Mouse (Mus musculus): ENCODE data around the gene Hcrtr2.

Gene Hcrtr2

DNA sequence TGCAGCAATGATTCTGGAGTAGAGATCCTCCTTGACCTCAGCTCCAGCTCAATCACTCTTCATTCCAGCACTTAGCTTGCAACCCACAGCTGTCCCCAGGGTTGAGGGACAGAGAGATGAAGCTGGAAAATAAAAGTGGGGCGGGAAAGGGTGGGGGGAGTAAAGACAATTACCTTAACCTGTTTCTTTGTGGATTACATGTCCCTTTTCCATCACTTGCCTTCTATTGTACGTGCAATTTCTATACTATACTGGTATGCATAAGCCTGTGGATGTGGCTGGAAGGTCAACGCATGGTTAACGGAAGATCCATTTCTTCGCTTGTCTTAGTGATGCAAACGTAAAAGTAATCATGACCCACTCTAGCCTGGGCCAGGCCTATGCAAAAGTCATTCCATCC, at the start of gene Hcrtr2:
Gene Hcrtr2, minus strand, starts transcription at position 101 of the 400 bp plus-strand sequence.
- no peak for DNase-seq

DNA sequence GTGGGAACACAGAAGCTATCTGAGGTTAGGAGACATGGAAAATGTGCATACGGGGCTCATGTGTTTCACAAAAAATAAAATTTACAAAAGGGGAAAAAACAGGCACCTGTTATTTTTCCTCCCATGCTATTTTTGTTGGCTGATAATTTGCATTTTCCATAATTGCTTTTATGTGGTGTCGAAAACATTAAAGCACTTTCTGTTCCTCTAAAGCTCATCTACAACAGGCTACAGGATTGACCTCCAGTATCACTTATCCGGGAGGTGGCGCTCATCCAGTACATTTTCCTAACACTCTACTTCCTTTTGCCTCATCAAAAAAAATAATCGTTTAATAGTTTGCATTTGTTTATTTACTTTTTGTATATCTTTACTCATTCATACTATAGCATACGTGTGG, 41.2 kb upstream of the Hcrtr2 start:
- no peak for DNase-seq

- DNase-seq: no peak
Observed at GRCm38 (mm10) chr9:76360374-76360773, 36.7 kb upstream of the Hcrtr2 start.

GRCm38 (mm10) chr9:76352346-76352745, 28.7 kb upstream of the Hcrtr2 start:
- DNase-seq: no peak

- DNase-seq: no peak
Observed at GRCm38 (mm10) chr9:76347298-76347697, 23.6 kb upstream of the Hcrtr2 start.

DNA sequence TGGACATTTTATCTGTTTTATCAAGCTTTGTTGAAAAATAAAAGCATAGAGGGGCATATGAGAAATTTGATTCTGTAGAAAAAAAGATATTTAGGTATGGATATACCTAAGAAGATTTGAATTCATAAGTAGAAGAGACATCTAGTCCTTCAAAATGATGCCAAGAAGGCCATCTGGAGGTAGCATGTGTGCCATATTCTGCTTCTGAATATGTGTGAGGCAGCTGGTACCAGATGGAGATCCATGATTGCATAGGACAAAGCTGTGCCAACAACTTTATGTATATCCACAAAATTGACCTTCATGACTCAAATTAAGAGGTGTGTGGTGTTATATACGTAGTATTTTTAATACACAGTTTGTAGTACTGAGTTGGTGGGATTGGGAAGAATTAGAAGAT, 7.4 kb upstream of the Hcrtr2 start:
- DNase-seq: no peak

DNA sequence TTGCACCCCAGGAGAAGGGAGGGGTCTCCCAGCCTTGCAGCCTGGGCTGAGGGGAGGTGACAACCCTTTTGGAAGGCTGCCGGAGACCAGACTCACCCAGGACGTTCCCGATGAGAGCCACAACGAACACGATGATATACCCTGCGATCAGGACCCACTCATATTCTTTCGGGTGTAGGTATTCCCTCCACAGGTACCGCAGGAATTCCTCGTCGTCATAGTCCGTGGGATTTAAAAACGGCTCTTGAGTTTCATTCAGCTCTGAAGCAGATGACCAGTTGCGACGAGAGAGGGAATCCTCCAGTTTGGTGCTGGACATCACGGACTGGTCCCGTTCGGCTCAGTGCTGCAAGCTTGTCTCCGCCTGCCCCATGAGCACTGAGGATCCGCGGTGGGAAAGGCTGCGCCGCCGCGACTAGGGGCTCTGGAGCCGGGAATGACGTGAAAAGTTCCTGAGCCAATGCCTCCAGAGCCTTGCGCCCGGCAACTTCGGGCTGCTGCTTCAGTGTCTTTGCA, 412 bp downstream of the Hcrtr2 start:
- DNase-seq: peak; percentile 54

- peak; percentile 2 for DNase-seq
Observed at GRCm38 (mm10) chr9:76322122-76323052, 1.3 kb downstream of the Hcrtr2 start.

GRCm38 (mm10) chr9:76321589-76321988, 2.1 kb downstream of the Hcrtr2 start:
- DNase-seq: no peak

GRCm38 (mm10) chr9:76320755-76321154, 2.9 kb downstream of the Hcrtr2 start:
- no peak for DNase-seq

GRCm38 (mm10) chr9:76318302-76318701, 5.4 kb downstream of the Hcrtr2 start:
- DNase-seq: no peak

DNA sequence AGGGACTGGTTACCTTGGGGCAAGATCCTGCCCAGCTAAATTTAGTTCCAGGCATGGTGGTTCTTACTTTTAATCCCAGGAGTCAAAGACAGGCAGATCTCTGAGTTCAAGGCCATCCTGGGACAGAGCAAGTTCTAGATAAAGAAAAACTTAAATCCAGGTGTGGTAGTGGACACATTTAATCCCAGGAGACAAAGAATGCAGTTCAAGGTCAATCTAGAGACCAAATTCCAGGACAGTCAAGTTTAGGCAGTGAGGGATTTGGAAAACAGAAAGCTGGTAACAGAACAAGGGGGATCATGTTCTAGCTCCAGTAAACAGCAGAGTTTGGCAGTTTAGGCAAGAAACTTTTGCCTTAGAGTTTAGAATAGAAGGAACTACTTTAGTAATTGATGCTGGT, 8.6 kb downstream of the Hcrtr2 start:
- DNase-seq: no peak

- no peak for DNase-seq
Observed at GRCm38 (mm10) chr9:76313921-76314320, 9.7 kb downstream of the Hcrtr2 start.

DNA sequence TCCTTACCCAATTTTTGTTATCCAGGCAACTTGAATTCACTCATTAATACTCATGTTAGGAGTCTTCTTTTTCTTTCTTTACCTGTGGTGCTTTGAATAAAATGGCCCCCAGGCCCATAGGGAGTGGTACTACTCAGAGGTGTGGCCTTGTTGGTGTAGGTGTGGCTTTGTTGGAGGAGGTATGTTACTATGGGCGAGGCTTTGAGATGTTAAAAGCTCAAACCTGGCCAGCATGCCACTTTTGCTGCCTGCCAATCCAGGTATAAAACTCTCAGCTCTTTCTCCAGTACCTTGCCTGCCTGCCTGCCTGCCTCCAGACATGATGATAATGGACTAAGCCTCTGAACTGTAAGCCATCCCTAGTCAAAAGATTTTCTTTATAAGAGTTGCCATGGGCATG, 11.4 kb downstream of the Hcrtr2 start:
- no peak for DNase-seq

GRCm38 (mm10) chr9:76291384-76291783, 32.3 kb downstream of the Hcrtr2 start:
- DNase-seq: no peak

DNA sequence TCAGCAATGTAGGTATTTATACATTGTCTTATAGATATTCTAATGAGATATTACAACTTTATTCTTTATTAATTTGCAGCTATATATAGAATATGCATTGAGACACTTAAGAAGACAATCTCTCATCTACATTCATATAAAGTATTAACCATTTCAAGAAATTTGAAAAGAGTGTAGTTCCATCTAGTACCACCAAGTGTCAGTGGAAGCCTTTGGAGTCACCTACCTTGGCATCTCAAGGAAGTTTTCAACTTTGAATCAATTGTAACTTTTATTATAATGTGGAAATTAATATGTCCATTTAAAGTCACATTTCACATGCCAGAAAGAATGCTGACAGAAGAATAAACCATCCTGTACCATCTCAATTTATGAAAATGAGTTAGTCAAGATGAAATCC, 52.8 kb downstream of the Hcrtr2 start:
- no peak for DNase-seq

GRCm38 (mm10) chr9:76257731-76258130, 65.9 kb downstream of the Hcrtr2 start:
- DNase-seq: no peak

DNA sequence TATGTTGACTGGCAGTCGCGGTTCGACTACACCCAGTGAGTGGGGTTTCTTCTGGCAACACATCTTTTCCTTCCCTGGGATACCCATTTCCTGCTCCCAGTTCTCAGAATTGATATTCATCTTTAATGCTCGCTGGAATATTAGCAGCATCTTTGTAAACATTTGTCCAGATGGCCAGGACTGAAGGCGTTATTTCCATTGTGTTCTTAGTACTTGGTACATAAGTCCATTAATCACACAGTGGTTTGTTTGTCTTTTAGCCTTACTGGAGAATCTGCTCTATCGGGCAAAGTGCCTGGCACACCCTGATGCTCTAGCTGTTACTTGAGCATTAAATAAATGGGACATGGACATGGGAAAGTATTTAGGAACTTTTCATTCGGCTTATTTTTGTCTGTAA, 71.1 kb downstream of the Hcrtr2 start:
- no peak for DNase-seq

DNA sequence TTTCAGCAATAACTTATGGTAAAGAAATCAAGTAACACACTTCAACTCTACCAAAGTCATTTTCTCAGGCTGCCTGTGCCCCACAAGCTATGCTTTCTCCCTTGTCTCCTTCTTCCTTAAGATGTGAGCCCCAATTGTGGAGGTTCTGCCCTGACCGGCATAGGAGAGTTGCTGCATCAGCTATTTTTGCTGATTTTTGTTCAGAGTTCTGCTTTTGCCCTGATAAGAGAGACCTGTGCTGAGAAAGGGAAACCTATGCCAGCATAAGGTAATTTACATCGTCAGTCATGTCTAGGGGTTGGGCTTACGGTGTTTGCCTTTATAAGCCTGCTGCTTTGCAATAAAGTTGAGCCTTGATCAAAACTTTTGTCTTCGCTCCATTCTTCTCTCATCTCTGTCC, 71.5 kb downstream of the Hcrtr2 start:
- DNase-seq: no peak

DNA sequence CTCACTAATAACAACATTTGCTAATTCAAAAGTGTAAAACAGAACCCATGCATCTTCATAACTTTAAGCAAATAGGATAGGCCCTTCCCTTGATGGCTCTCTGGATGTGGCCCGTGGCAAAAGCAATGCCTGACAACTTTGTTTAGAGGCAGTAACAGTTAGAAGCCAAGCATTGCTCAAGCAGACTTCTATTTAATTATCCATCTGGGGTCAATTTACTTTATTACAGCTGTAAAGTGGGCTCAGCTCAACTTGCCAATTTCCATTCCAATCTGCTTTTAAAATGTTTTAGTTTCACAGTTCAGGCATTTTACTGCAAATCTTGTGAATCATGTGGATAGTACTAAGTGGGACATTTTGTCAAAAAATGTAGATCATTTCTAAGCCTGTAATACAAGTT, 81.3 kb downstream of the Hcrtr2 start:
- DNase-seq: no peak

DNA sequence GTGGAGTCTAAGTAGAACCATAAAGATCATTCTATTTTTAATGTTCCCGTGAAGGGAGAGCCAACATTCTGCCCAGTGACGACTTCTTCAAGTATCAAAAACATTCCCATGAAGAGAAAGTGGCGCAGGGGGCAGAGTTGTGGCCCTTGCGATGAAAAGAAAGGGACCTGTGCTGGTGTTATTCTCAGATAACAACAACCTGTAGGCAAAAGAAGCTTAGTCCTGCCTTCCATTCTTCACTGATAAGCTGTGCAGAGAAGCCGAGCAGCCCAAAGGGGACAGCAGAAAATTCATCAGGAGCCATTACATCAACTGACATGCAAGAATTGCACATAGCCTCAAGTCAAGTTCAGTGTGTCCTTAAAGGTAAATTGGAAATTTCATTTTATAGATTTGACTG, 85.7 kb downstream of the Hcrtr2 start:
- no peak for DNase-seq

- no peak for DNase-seq
Observed at GRCm38 (mm10) chr9:76237243-76237642, 86.4 kb downstream of the Hcrtr2 start.

GRCm38 (mm10) chr9:76236626-76237025, 87.0 kb downstream of the Hcrtr2 start:
- peak; percentile 57 for DNase-seq

- DNase-seq: peak; percentile 17
Observed at GRCm38 (mm10) chr9:76235945-76236503, 87.6 kb downstream of the Hcrtr2 start.

All from right cerebral cortex, postnatal 4 days (tissue).